Mouse (Mus musculus) spleen, adult 2 months (tissue): ENCODE measurements around the gene Clec3a.

Source experiments
- CTCF ChIP-seq: fragments of 200-500 bp; IDR thresholded peaks from 2 replicates; pipeline ENCODE4 v1.5.1; 2011; ENCODE audit warnings: mild to moderate bottlenecking, inconsistent platforms; ENCODE audit not compliant: insufficient read depth, insufficient read length, insufficient replicate concordance; ENCODE audit errors: extremely low read depth
- POLR2A ChIP-seq: fragments of 200-500 bp; IDR thresholded peaks from 2 replicates; pipeline ENCODE4 v1.6.1; 2011; ENCODE audit warnings: low read depth, low read length, inconsistent platforms

DNA sequence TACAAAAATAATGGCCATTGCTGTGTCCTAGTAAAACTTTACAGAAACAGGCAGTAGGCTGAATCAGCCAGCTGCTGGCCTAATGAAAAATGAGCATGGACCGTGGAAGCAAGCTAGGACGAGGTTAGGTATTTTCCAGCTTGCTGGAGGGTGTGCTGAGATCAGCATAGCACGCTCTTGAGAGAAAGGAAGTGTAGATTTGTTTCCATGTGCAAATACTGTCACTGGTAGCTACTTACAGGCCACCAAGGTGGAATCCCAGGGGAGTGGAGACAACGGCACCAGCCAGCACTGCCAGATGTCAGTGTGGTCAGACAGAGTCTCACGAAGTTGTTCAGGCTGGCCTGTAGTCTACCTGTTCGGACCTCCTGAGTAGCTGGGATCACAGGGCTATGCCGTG is 29.0 kb downstream of the Clec3a start:
- TF ChIP-seq CTCF, result no peak
- no peak for TF ChIP-seq POLR2A
